Mouse (Mus musculus) lung, postnatal 4 days (tissue): ENCODE results near the gene Pkd1l3.

Experiments
- DNase-seq, 2 experiments: peaks; one replicate each; pipeline ENCODE4 v3.0.0; 2021

Pkd1l3 gene

GRCm38 (mm10) chr8:109632498-109632897 lies 18.2 kb downstream of the Pkd1l3 start:
- DNase-seq, result no peak

- no peak for DNase-seq
Measured at GRCm38 (mm10) chr8:109635146-109635545, 20.8 kb downstream of the Pkd1l3 start.

GRCm38 (mm10) chr8:109638851-109639250 lies 24.5 kb downstream of the Pkd1l3 start:
- DNase-seq, result no peak

- no peak for DNase-seq
Measured at GRCm38 (mm10) chr8:109640410-109640809, 26.1 kb downstream of the Pkd1l3 start.

GRCm38 (mm10) chr8:109641236-109641635 lies 26.9 kb downstream of the Pkd1l3 start:
- DNase-seq, result no peak

GRCm38 (mm10) chr8:109647331-109647730 lies 33.0 kb downstream of the Pkd1l3 start:
- no peak for DNase-seq

GRCm38 (mm10) chr8:109648469-109648868 lies 34.2 kb downstream of the Pkd1l3 start:
- no peak for DNase-seq

- DNase-seq, result no peak
Measured at GRCm38 (mm10) chr8:109650801-109651200, 36.5 kb downstream of the Pkd1l3 start.

- no peak for DNase-seq
Measured at GRCm38 (mm10) chr8:109656860-109657259, 42.5 kb downstream of the Pkd1l3 start.

GRCm38 (mm10) chr8:109662328-109662727 lies 48.0 kb downstream of the Pkd1l3 start:
- DNase-seq, result no peak

GRCm38 (mm10) chr8:109666616-109667015 lies 52.3 kb downstream of the Pkd1l3 start:
- DNase-seq, result no peak

GRCm38 (mm10) chr8:109672656-109673055 lies 58.3 kb downstream of the Pkd1l3 start:
- no peak for DNase-seq

GRCm38 (mm10) chr8:109673596-109673995 lies 59.3 kb downstream of the Pkd1l3 start:
- DNase-seq, result peak in 1 of 2 experiments; percentile 6

GRCm38 (mm10) chr8:109675896-109676643 lies 61.8 kb downstream of the Pkd1l3 start:
- DNase-seq, result no peak

GRCm38 (mm10) chr8:109681535-109681934 lies 67.2 kb downstream of the Pkd1l3 start:
- DNase-seq, result no peak

- no peak for DNase-seq
Measured at GRCm38 (mm10) chr8:109682120-109682519, 67.8 kb downstream of the Pkd1l3 start.

- DNase-seq, result no peak
Measured at GRCm38 (mm10) chr8:109687248-109687647, 72.9 kb downstream of the Pkd1l3 start.

GRCm38 (mm10) chr8:109691769-109692168 lies 77.5 kb downstream of the Pkd1l3 start:
- DNase-seq, result peak in 1 of 2 experiments; percentile 18

GRCm38 (mm10) chr8:109692443-109693145 lies 78.3 kb downstream of the Pkd1l3 start:
- DNase-seq, result no peak

GRCm38 (mm10) chr8:109693146-109693900 lies 79.0 kb downstream of the Pkd1l3 start, which contains the start of gene Ist1:
Ist1 (minus strand) TSS chr8:109693260.
- DNase-seq, result peak; percentile 99

GRCm38 (mm10) chr8:109694154-109694553 lies 79.8 kb downstream of the Pkd1l3 start:
- DNase-seq, result no peak

GRCm38 (mm10) chr8:109697754-109698153 lies 83.4 kb downstream of the Pkd1l3 start:
- no peak for DNase-seq

GRCm38 (mm10) chr8:109698477-109698876 lies 84.2 kb downstream of the Pkd1l3 start:
- DNase-seq, result no peak
